Mouse (Mus musculus) liver, embryonic 16.5 days (tissue): Measurements from ENCODE around the gene Flywch1. TPM values are rescaled to one million over a fixed set of nuclear protein-coding genes. Genes with fewer than 3 reads are reported as not detected.

Experiments
- ATAC-seq: fragments of 200-750 bp; cut with Nextera tagmentation; 2 replicates; pipeline ENCODE4 v1.8.0; 2017; ENCODE audit warnings: low read depth, mild to moderate bottlenecking, moderate number of reproducible peaks, moderate library complexity
- H3K27ac ChIP-seq: fragments of 300-500 bp; sonication (generic); 2 replicates; pipeline ENCODE4 v1.5.1; 2014; ENCODE audit warnings: mild to moderate bottlenecking, low read length
- H3K27me3 ChIP-seq: fragments of 300-500 bp; sonication (generic); 2 replicates; pipeline ENCODE4 v1.6.1; 2014; ENCODE audit warnings: low read depth, low read length, mixed read lengths; ENCODE audit not compliant: control insufficient read depth, insufficient read depth
- H3K36me3 ChIP-seq: fragments of 300-500 bp; sonication (generic); 2 replicates; pipeline ENCODE4 v1.6.1; 2014; ENCODE audit warnings: mild to moderate bottlenecking; ENCODE audit not compliant: control insufficient read depth, insufficient read depth
- H3K4me1 ChIP-seq: fragments of 300-500 bp; sonication (generic); 2 replicates; pipeline ENCODE4 v1.6.1; 2014; ENCODE audit warnings: low read depth, low read length, mixed read lengths; ENCODE audit not compliant: control insufficient read depth
- H3K4me2 ChIP-seq: fragments of 300-500 bp; sonication (generic); 2 replicates; pipeline ENCODE4 v1.6.1; 2014; ENCODE audit warnings: low read depth, low read length, mixed read lengths
- H3K4me3 ChIP-seq: fragments of 300-500 bp; sonication (generic); 2 replicates; pipeline ENCODE4 v1.5.1; 2014; ENCODE audit warnings: low read depth, mild to moderate bottlenecking, low read length
- H3K9ac ChIP-seq: fragments of 300-500 bp; sonication (generic); 2 replicates; pipeline ENCODE4 v1.6.1; 2014; ENCODE audit warnings: low read depth, low read length
- H3K9me3 ChIP-seq: fragments of 300-500 bp; sonication (generic); replicated peaks from 2 replicates; pipeline ENCODE4 v1.6.1; 2016; ENCODE audit warnings: low read length; ENCODE audit not compliant: control insufficient read depth
- WGBS: fragments of 180-500 bp; shearing (Covaris S2); extraction: QIAGEN DNeasy Blood & Tissue Kit; methylation state at CpG from one replicate; pipeline ENCODE4 v1.1.7; 2014; ENCODE audit not compliant: insufficient replicate concordance; 5-methylcytosine and 5-hydroxymethylcytosine counted together
- polyA plus RNA-seq: library from polyadenylated mRNA; unstranded; fragments of >200 nt; fragmentation: Nextera tagmentation; extraction: Ambion mirVana; gene quantifications from 2 replicates; pipeline ENCODE4 v1.2.1, GENCODE M21; 2015

Gene Flywch1
- polyA plus RNA-seq, 1 experiment from 2014 or later: 10.6 TPM

DNA sequence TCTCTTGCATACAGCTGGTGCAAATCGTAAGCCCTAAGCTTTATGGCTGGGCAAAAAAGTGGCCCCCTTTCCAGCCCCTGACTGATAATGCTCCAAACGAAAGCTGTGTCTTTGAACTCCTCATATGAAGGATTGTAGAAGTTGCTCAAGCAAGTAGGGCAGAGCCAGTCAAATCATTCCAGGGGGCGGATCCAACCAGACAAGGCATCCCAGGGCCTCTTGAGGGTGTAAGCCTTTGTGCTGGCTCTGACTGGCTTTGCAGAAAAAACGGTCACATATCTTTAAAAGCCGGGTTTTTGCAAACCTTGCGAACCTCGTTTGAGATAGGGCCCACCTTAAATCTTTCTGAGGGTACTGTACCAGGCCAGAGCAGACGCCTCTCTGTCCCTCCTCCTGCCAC lies 27.3 kb downstream of the Flywch1 start:
- H3K36me3 ChIP-seq: no peaks in the 10 kb centered on the region
- H3K4me2 ChIP-seq: no peak overlapping the region
- no peak overlapping the region for H3K27ac ChIP-seq
- no peaks in the 10 kb centered on the region for H3K9me3 ChIP-seq
- no peak overlapping the region for H3K9ac ChIP-seq
- no peak overlapping the region for H3K4me3 ChIP-seq
- peaks cover 87% of the 10 kb centered on the region for H3K27me3 ChIP-seq
- H3K4me1 ChIP-seq: peaks cover 29% of the 10 kb centered on the region
- 25% methylated on average over 8 of the region's 8 CpGs for WGBS
- ATAC-seq: no peak

DNA sequence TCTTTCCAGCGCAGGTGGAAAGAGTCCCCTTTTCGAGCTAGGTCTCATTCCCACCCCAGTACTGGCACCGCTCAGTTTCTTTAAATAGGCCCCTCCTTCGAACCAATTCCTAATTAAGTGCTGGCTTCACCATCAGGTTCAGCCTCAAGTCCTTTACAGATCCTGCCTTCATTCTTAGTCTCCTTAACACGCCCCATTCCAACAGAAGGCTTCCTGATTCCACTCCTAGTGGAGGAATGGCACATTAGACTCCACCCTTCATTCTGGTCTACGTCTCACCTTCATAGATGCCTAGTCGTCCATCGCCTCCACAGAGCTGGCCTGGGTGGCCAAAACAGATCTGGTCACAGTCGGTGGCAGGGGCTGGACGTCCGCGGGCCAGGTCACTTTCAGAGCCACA lies 28.5 kb downstream of the Flywch1 start:
- Histone ChIP-seq H3K27me3 (peaks cover 95% of the 10 kb centered on the region), H3K9ac (no peak overlapping the region), H3K4me1 (peaks cover 32% of the 10 kb centered on the region), H3K4me2 (no peak overlapping the region), H3K36me3 (no peaks in the 10 kb centered on the region), H3K27ac (no peak overlapping the region), H3K9me3 (no peaks in the 10 kb centered on the region), H3K4me3 (no peak overlapping the region)
- ATAC-seq: no peak
- 53% methylated on average over 12 of the region's 12 CpGs for WGBS

GRCm38 (mm10) chr17:23742210-23742793 lies 29.1 kb downstream of the Flywch1 start:
- H3K4me3 ChIP-seq: 0 out of 2 replicates have a peak overlapping the region, but pooled peaks have one; percentile 2
- H3K36me3 ChIP-seq: no peaks in the 10 kb centered on the region
- no peaks in the 10 kb centered on the region for H3K9me3 ChIP-seq
- no peak for ATAC-seq
- 9% methylated on average over 44 of the region's 44 CpGs for WGBS
- no peak overlapping the region for H3K9ac ChIP-seq
- H3K4me1 ChIP-seq: peaks cover 32% of the 10 kb centered on the region
- no peak overlapping the region for H3K27ac ChIP-seq
- H3K27me3 ChIP-seq: peaks cover 95% of the 10 kb centered on the region
- H3K4me2 ChIP-seq: no peak overlapping the region

GRCm38 (mm10) chr17:23741359-23742209 lies 29.8 kb downstream of the Flywch1 start:
- Histone ChIP-seq H3K4me3 (no peak overlapping the region), H3K27ac (no peak overlapping the region), H3K9ac (no peak overlapping the region), H3K4me1 (peaks cover 32% of the 10 kb centered on the region), H3K36me3 (peaks cover under 1% of the 10 kb centered on the region), H3K4me2 (no peak overlapping the region), H3K9me3 (no peaks in the 10 kb centered on the region), H3K27me3 (peaks cover 90% of the 10 kb centered on the region)
- ATAC-seq: no peak
- 42% methylated on average over 38 of the region's 38 CpGs for WGBS

DNA sequence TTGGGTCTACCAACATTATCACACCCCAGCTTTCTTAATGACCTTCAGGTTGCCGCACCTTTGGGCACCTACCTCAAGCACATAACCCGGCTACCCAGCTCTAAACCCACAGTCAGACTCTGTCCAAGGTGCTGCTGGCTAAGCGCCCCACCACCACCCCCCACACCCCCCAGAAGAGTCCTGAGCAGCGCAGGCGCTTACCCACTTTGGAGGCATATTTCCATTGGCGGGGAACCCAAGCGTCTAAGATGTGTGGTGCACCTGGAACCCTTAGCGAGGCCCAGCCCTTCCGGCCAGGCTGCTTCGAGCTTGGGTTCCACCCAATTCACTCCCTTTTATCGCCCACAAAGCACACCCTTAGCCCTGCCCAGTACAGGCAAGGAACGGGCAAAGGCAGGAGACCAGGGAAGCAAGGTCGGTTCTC lies 30.8 kb downstream of the Flywch1 start, which contains the start of gene Paqr4:
Gene Paqr4 (minus strand): TSS at position 270 of the 424 bp plus-strand sequence.
- H3K27me3 ChIP-seq: peaks cover 80% of the 10 kb centered on the region

DNA sequence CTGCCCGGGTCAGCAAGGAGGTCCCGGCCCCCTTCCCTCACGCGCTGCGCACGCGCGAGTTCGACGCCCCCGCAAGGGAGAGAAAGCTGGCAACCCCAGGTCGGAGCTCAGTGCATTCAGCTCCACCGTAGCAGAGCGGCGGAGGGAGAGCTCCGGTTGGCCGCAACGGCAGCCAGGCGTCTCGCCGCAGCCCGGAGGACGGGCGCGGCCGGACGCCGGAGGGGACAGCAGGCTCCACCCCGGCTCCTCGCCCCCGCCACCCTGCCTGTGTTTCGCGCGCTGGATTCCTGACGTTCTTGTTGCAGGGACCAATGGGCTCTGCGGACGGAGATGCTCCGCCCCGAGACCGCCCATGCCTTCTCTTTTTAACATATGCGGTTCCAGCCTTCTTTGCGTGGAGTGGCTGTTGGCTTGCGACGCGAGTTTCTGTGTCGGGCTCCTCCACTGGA lies 31.2 kb downstream of the Flywch1 start:
- peak; percentile 87 for ATAC-seq
- WGBS: under 1% methylated on average over 45 of the region's 46 CpGs
- Histone ChIP-seq H3K9me3 (no peaks in the 10 kb centered on the region), H3K27ac (peak overlapping the region; percentile 24; the same call in 1 of the 2 replicates), H3K27me3 (peaks cover 75% of the 10 kb centered on the region), H3K36me3 (peaks cover 3% of the 10 kb centered on the region), H3K9ac (peak overlapping the region; percentile 70), H3K4me2 (peak overlapping the region; percentile 97), H3K4me3 (peak overlapping the region; percentile 71), H3K4me1 (peaks cover 28% of the 10 kb centered on the region)

More for the DNA sequence above, 30.8 kb downstream of the Flywch1 start, which contains the start of gene Paqr4:
- Histone ChIP-seq H3K9me3 (no peaks in the 10 kb centered on the region), H3K4me2 (peak within 1 kb of the TSS; percentile 97), H3K4me1 (peaks cover 29% of the 10 kb centered on the region), H3K36me3 (peaks cover 3% of the 10 kb centered on the region), H3K27ac (peak within 1 kb of the TSS; percentile 24; the same call in 1 of the 2 replicates), H3K4me3 (peak within 1 kb of the TSS; percentile 71), H3K9ac (peak within 1 kb of the TSS; percentile 70)
- ATAC-seq: peak; percentile 75
- 1% methylated on average over 13 of the region's 13 CpGs for WGBS

- Histone ChIP-seq H3K4me3 (peak overlapping the region; percentile 71), H3K36me3 (peaks cover 3% of the 10 kb centered on the region), H3K9me3 (no peaks in the 10 kb centered on the region), H3K27me3 (peaks cover 68% of the 10 kb centered on the region), H3K27ac (no peak overlapping the region), H3K4me2 (peak overlapping the region; percentile 97), H3K4me1 (peaks cover 28% of the 10 kb centered on the region), H3K9ac (peak overlapping the region; percentile 70)
- ATAC-seq: no peak; the same call in none of the 2 replicates
- WGBS: 3% methylated on average over 48 of the region's 48 CpGs
These were observed 31.9 kb downstream of the Flywch1 start for GRCm38 (mm10) chr17:23739202-23740135.

- Histone ChIP-seq H3K4me1 (peaks cover 28% of the 10 kb centered on the region), H3K27me3 (peaks cover 62% of the 10 kb centered on the region), H3K4me3 (peak overlapping the region; percentile 71; the same call in 1 of the 2 replicates), H3K9me3 (no peaks in the 10 kb centered on the region), H3K36me3 (peaks cover 3% of the 10 kb centered on the region), H3K27ac (no peak overlapping the region), H3K9ac (no peak overlapping the region), H3K4me2 (0 out of 2 replicates have a peak overlapping the region, but pooled peaks have one; percentile 3)
- ATAC-seq: no peak
- 32% methylated on average over 2 of the region's 2 CpGs for WGBS
These were observed 32.6 kb downstream of the Flywch1 start for GRCm38 (mm10) chr17:23738836-23739201.
